Mouse (Mus musculus) hindlimb bud, embryonic 11.5 days (tissue): Measurements from ENCODE around the gene Ptpn1.

Experiments used
- DNase-seq: peaks from one replicate; pipeline ENCODE4 v3.0.0-alpha.2; 2012; ENCODE audit warnings: low read depth, low spot score; ENCODE audit errors: extremely low spot score

Gene Ptpn1

GRCm38 (mm10) chr2:167920960-167921495 is 10.8 kb upstream of the Ptpn1 start:
- no peak for DNase-seq

- DNase-seq, result no peak
Observed at GRCm38 (mm10) chr2:167921823-167922222, 10.0 kb upstream of the Ptpn1 start.

GRCm38 (mm10) chr2:167924011-167924410 is 7.8 kb upstream of the Ptpn1 start:
- DNase-seq, result no peak

GRCm38 (mm10) chr2:167924803-167925604 is 6.9 kb upstream of the Ptpn1 start:
- DNase-seq, result peak; percentile 68

- no peak for DNase-seq
Observed at GRCm38 (mm10) chr2:167925841-167926800, 5.7 kb upstream of the Ptpn1 start.

GRCm38 (mm10) chr2:167928002-167928526 is 3.8 kb upstream of the Ptpn1 start:
- DNase-seq, result no peak

- no peak for DNase-seq
Observed at GRCm38 (mm10) chr2:167928972-167929371, 2.9 kb upstream of the Ptpn1 start.

- no peak for DNase-seq
Observed at GRCm38 (mm10) chr2:167930975-167931374, 882 bp upstream of the Ptpn1 start.

GRCm38 (mm10) chr2:167932727-167933231 is 922 bp downstream of the Ptpn1 start:
- DNase-seq, result no peak

- DNase-seq, result no peak
Observed at GRCm38 (mm10) chr2:167933397-167933796, 1.5 kb downstream of the Ptpn1 start.

GRCm38 (mm10) chr2:167935956-167936355 is 4.1 kb downstream of the Ptpn1 start:
- no peak for DNase-seq

GRCm38 (mm10) chr2:167938786-167939185 is 6.9 kb downstream of the Ptpn1 start:
- DNase-seq, result no peak

- no peak for DNase-seq
Observed at GRCm38 (mm10) chr2:167939204-167939603, 7.3 kb downstream of the Ptpn1 start.

GRCm38 (mm10) chr2:167939632-167940399 is 8.0 kb downstream of the Ptpn1 start:
- no peak for DNase-seq

GRCm38 (mm10) chr2:167940636-167941035 is 8.8 kb downstream of the Ptpn1 start:
- DNase-seq, result no peak

- no peak for DNase-seq
Observed at GRCm38 (mm10) chr2:167941320-167941719, 9.5 kb downstream of the Ptpn1 start.

GRCm38 (mm10) chr2:167941745-167942176 is 9.9 kb downstream of the Ptpn1 start:
- DNase-seq, result no peak

- DNase-seq, result no peak
Observed at GRCm38 (mm10) chr2:167942199-167942925, 10.5 kb downstream of the Ptpn1 start.

- no peak for DNase-seq
Observed at GRCm38 (mm10) chr2:167942926-167943633, 11.2 kb downstream of the Ptpn1 start.
